Comparison of ENCODE assay signal across 30 mouse cellular contexts in the genomic region with DNA sequence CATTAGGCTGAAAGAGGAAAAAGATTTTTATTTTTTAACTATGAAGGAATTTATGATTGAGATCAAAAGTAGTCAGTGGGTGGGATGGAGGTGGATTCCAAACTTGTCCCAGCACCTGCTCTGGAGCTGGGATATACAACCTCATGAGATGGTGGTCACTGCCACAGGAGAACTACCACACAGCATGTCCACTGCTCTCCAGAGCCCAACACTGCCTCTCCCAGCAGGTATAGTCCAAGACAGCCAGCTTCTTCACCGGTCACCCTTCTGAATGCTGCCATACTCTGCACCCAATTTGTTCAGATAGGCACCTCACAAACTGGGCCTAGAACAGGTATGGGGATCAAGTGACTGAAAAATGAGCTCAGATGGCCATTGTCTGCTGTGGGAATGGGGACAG.
"Had no signal": no experiment of that assay in that cellular context is flagged by ENCODE, and none has a peak within 500 bp of the region (broad histone marks: within the 10 kb centered on the region; RNA-seq: fewer than 3 reads in every experiment).

No protein-coding gene starts in this region.

- H3K4me1 ChIP-seq: heart, embryonic 15.5 days; hindbrain, embryonic 12.5 days; hindbrain, embryonic 15.5 days; intestine, embryonic 15.5 days had no signal

- H3K9ac ChIP-seq: heart, embryonic 13.5 days; heart, embryonic 15.5 days; hindbrain, embryonic 12.5 days; hindbrain, embryonic 14.5 days; hindbrain, embryonic 15.5 days; intestine, embryonic 15.5 days; kidney, embryonic 15.5 days had no signal

- H3K4me2 ChIP-seq: heart, embryonic 11.5 days; heart, embryonic 13.5 days; heart, embryonic 15.5 days; hindbrain, embryonic 12.5 days; hindbrain, embryonic 14.5 days; hindbrain, embryonic 15.5 days; intestine, embryonic 15.5 days; kidney, embryonic 15.5 days had no signal

- ATAC-seq: hindbrain, embryonic 16.5 days; inflammation-experienced regulatory T-cells, adult 6 months; intestine, embryonic 15.5 days; intestine, embryonic 16.5 days; intestine, postnatal 0 days had no signal

- H3K36me3 ChIP-seq: heart, embryonic 13.5 days; heart, embryonic 15.5 days; hindbrain, embryonic 12.5 days; hindbrain, embryonic 15.5 days; intestine, embryonic 15.5 days; kidney, embryonic 15.5 days had no signal

- H3K4me3 ChIP-seq: heart, embryonic 13.5 days; heart, embryonic 15.5 days; hindbrain, embryonic 12.5 days; hindbrain, embryonic 15.5 days; intestine, embryonic 15.5 days; kidney, embryonic 15.5 days; layer of hippocampus, adult 2 months; left cerebral cortex, adult 2 months had no signal

- H3K9me3 ChIP-seq: heart, embryonic 13.5 days; heart, embryonic 15.5 days; hindbrain, embryonic 12.5 days; hindbrain, embryonic 15.5 days; intestine, embryonic 15.5 days; kidney, embryonic 15.5 days had no signal

- DNase-seq: heart, postnatal 10 days; heart, postnatal 36 days; heart, postnatal 4 days; kidney, adult 11 months; kidney, adult 18-20 months; kidney, adult 2 months; kidney, adult 8-10 months; kidney, adult 9 months; kidney, postnatal 10 days; kidney, postnatal 14 days; kidney, postnatal 25 days; kidney, postnatal 4 days; layer of hippocampus, adult 9-11 months; layer of hippocampus, postnatal 36 days had no signal

- H3K27me3 ChIP-seq: heart, embryonic 13.5 days; heart, embryonic 15.5 days; hindbrain, embryonic 12.5 days; hindbrain, embryonic 15.5 days; intestine, embryonic 15.5 days; kidney, embryonic 15.5 days had no signal

- H3K27ac ChIP-seq: heart, embryonic 13.5 days; heart, embryonic 15.5 days; hindbrain, embryonic 12.5 days; hindbrain, embryonic 14.5 days; hindbrain, embryonic 15.5 days; hindbrain, postnatal 0 days; intestine, embryonic 15.5 days; kidney, embryonic 15.5 days; kidney, postnatal 0 days; layer of hippocampus, adult 2 months; left cerebral cortex, adult 2 months had no signal
